Mouse (Mus musculus) embryonic facial prominence, embryonic 10.5 days (tissue): Measurements from ENCODE around the gene Sox2. TPM values are rescaled to one million over a fixed set of nuclear protein-coding genes. Genes with fewer than 3 reads are reported as not detected.

Source experiments
- DNase-seq: peaks from one replicate; pipeline ENCODE4 v3.0.0-alpha.2; 2017; ENCODE audit warnings: low spot score
- H3K27ac ChIP-seq: fragments of 300-500 bp; sonication (generic); replicated peaks from 2 replicates; pipeline ENCODE4 v1.5.1; 2016; ENCODE audit warnings: mild to moderate bottlenecking
- H3K27me3 ChIP-seq: fragments of 300-500 bp; sonication (generic); replicated peaks from 2 replicates; pipeline ENCODE4 v1.6.1; 2016; ENCODE audit warnings: low read depth, mild to moderate bottlenecking; ENCODE audit not compliant: poor library complexity, severe bottlenecking
- H3K36me3 ChIP-seq: fragments of 300-500 bp; sonication (generic); replicated peaks from 2 replicates; pipeline ENCODE4 v1.6.1; 2016; ENCODE audit warnings: mild to moderate bottlenecking, moderate library complexity
- H3K4me1 ChIP-seq: fragments of 300-500 bp; sonication (generic); 2 replicates; pipeline ENCODE4 v1.6.1; 2016
- H3K4me3 ChIP-seq: fragments of 300-500 bp; sonication (generic); 2 replicates; pipeline ENCODE4 v1.5.1; 2016; ENCODE audit warnings: mild to moderate bottlenecking, moderate library complexity
- H3K9me3 ChIP-seq: fragments of 300-500 bp; sonication (generic); 2 replicates; pipeline ENCODE4 v1.6.1; 2016; ENCODE audit warnings: mild to moderate bottlenecking
- WGBS: fragments of 180-500 bp; shearing (Covaris S2); methylation state at CpG from one replicate; pipeline ENCODE4 v1.1.7; 2016; 5-methylcytosine and 5-hydroxymethylcytosine counted together
- polyA plus RNA-seq: library from polyadenylated mRNA; unstranded; fragments of >200 nt; fragmentation: Nextera tagmentation; extraction: Ambion mirVana; gene quantifications from 2 replicates; pipeline ENCODE4 v1.2.1, GENCODE M21; 2016

The Sox2 gene
- polyA plus RNA-seq, 1 experiment from 2014 or later: 12.2 TPM

DNA sequence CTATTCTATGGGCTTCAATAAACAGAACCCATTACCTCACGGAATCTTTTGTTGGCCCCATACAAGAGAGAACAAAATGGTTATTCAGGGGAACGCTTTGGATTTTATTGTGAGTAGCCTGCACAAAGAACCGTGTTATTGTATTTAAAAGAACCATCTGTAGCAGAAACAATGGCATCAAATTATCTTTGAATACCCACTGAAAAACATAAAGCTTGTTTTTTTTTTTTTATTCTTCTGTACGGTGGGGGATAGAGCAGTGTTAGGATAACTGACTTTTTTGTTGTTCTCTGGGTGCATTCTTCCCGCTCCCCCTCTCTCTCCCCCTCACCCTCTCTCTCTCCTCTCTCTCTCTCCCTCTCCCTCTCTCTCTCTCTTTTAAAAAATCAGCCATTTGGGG lies 12.3 kb upstream of the Sox2 start:
- peak overlapping the region; percentile 65 for H3K27ac ChIP-seq
- no peaks in the 10 kb centered on the region for H3K36me3 ChIP-seq
- H3K4me3 ChIP-seq: peak overlapping the region; percentile 43
- WGBS: 24% methylated on average over 5 of the region's 5 CpGs
- H3K27me3 ChIP-seq: peaks cover 85% of the 10 kb centered on the region
- H3K4me1 ChIP-seq: peaks cover 30% of the 10 kb centered on the region
- DNase-seq: no peak
- H3K9me3 ChIP-seq: no peaks in the 10 kb centered on the region

DNA sequence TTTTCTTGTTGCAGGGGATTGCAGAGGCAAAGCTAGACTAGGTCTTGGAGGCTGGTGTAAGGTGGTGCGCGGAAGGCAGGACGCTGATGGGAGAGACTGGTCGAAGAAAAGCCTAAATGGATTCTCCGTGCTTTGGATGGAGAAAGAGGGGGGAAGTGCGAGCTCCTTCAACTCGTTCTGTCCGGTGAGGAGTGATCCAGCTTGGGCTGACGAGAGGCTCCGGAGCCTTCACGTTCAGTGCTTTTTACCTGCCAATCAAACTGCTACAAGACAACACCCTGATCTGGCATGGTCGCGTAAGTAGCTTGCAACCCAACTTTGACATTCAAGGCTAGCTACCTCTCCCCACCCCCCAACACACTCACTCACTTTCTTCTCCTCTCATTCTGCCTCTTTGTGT lies 11.9 kb upstream of the Sox2 start:
- DNase-seq: peak; percentile 18
- H3K4me1 ChIP-seq: peaks cover 34% of the 10 kb centered on the region

DNA sequence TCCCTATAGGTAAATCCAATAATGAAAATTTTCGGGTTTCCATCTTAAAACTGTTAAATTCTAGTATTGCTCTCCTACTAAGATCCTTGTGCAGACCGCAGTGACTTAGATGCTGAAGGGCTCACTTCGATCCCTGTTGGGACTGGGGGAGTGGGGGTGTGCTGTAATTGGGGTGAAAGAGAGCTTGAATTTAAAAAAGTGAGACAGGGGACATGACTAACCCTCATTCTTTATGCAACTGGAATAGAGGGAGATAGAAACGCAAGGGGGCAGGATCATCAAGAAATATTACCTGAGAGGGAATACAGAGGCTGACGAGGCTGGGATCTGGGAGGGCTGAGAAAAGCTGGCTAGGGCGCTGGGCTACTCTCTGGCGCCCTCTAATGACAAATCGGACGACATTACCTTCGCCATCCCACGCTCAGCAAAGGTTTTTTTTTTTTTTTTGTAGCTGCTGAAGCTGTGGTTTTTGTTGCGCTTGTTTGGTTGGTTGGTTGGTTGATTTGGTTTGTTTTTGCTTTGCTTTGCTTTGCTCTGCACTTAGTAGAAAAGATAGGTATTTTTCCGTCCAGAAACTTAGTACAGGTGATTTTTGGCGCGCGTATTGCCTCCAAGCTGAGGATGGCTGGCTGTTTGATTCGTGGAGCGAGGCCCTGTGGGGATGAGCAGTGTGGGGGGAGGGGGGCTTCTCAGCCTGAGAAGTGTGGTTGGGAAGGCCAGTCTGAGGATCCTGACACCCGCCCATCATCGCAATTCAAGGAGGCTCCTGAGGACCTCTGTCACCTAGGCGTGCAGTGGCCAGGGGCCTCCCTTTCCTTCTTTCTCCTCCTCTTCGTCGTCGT lies 11.0 kb upstream of the Sox2 start:
- Histone ChIP-seq H3K27me3 (peaks cover 98% of the 10 kb centered on the region), H3K9me3 (no peaks in the 10 kb centered on the region), H3K4me3 (peak overlapping the region; percentile 43), H3K36me3 (no peaks in the 10 kb centered on the region), H3K4me1 (peaks cover 38% of the 10 kb centered on the region), H3K27ac (0 out of 2 replicates have a peak overlapping the region, but pooled peaks have one; percentile 48)
- 5% methylated on average over 24 of the region's 24 CpGs for WGBS
- DNase-seq: peak; percentile 78

More for the DNA sequence above, 11.9 kb upstream of the Sox2 start:
- Histone ChIP-seq H3K27me3 (peaks cover 89% of the 10 kb centered on the region), H3K36me3 (no peaks in the 10 kb centered on the region), H3K9me3 (no peaks in the 10 kb centered on the region), H3K4me3 (peak overlapping the region; percentile 43), H3K27ac (peak overlapping the region; percentile 65)
- 5% methylated on average over 13 of the region's 13 CpGs for WGBS

DNA sequence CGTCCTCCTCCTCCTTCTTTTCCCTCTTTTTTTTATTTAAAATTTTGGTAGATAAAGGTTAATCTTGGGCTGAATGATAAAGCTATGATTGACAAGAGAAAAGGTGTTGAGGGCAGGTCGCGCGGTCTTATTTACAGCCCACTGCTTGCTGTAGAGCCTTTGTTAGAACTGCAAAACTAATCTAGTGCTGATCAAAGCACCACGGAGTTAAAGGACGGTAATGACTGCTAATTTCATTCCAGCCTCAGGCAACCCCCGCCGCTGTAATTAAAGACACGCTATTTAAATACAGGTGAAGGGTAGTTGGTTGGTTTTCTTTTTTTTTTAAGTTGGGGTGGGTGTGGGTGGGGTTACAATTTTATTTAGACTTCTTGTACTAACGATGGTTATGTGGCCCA lies 10.3 kb upstream of the Sox2 start:
- Histone ChIP-seq H3K9me3 (no peaks in the 10 kb centered on the region), H3K36me3 (no peaks in the 10 kb centered on the region), H3K27ac (0 out of 2 replicates have a peak overlapping the region, but pooled peaks have one; percentile 48), H3K27me3 (peaks cover 98% of the 10 kb centered on the region), H3K4me1 (peaks cover 38% of the 10 kb centered on the region), H3K4me3 (peak overlapping the region; percentile 43)
- WGBS: under 1% methylated on average over 10 of the region's 10 CpGs
- no peak for DNase-seq

DNA sequence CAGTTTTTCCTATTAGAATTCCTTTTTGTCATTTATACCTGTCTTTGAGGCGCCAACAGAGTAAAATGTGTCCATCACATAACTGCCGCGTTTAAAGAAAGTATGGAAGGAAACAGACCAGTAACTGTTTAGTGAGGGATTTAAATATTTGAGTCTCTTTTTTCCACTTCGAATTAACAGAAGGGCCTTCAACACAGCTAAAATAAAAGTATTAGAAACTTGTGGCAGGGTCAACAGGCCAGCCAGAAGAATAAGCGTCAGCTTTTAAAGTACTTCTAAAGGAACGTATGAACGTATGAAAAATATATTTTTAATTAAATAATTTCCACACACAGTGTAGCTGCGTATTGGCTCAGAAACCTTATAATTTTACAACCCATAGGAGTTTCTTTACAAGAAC lies 9.9 kb upstream of the Sox2 start:
- peaks cover 38% of the 10 kb centered on the region for H3K4me1 ChIP-seq
- H3K36me3 ChIP-seq: no peaks in the 10 kb centered on the region
- peaks cover 98% of the 10 kb centered on the region for H3K27me3 ChIP-seq
- H3K9me3 ChIP-seq: no peaks in the 10 kb centered on the region
- 5% methylated on average over 8 of the region's 8 CpGs for WGBS
- H3K4me3 ChIP-seq: peak overlapping the region; percentile 43; the same call in 1 of the 2 replicates
- DNase-seq: no peak
- no peak overlapping the region for H3K27ac ChIP-seq

DNA sequence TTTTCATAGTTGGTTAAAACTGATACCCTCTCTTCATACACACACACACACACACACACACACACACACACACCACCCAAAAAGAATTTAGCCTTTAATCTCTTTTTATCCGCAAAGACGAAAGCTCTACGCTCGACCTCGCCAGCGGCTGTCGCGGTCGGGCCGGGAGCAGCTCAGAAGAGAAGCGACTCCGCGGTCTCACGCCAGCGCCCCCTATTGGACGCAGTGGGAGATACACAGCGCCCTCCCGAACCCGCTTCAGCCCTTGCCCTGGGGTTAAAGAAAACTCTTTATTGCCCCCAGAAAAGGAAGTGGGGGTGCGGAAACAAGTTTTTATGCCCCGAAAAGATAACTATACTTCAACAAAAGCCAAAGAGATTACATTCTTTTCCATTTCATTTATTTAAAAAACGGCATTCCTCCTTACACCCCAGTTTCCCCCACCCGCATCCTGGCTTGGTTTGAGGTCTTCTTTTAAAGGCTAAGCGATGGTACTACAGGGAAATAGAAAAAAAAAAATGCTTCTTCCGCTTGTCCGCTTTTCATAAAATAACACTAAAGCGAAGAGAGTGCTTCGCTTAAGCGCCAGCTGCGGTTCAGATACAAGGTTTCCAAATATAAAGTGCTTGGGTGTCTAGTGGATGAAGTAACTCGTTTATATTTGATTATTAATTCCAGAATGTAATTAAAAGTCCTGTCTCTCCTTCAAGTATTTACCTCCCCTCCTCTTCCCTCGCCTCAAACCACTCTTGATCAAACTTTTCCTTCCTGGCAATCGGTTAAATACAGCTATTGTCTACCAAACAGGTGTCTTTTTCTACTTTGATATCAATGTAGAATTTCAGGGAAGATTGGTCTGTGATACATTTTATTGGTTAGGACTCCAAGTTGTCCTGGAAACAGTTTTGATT lies 9.3 kb upstream of the Sox2 start:
- no peaks in the 10 kb centered on the region for H3K9me3 ChIP-seq
- peak overlapping the region; percentile 15; the same call in 1 of the 2 replicates for H3K4me3 ChIP-seq
- peaks cover 98% of the 10 kb centered on the region for H3K27me3 ChIP-seq
- DNase-seq: peak; percentile 89
- H3K4me1 ChIP-seq: peaks cover 38% of the 10 kb centered on the region
- WGBS: 3% methylated on average over 33 of the region's 33 CpGs
- no peak overlapping the region for H3K27ac ChIP-seq
- H3K36me3 ChIP-seq: no peaks in the 10 kb centered on the region

DNA sequence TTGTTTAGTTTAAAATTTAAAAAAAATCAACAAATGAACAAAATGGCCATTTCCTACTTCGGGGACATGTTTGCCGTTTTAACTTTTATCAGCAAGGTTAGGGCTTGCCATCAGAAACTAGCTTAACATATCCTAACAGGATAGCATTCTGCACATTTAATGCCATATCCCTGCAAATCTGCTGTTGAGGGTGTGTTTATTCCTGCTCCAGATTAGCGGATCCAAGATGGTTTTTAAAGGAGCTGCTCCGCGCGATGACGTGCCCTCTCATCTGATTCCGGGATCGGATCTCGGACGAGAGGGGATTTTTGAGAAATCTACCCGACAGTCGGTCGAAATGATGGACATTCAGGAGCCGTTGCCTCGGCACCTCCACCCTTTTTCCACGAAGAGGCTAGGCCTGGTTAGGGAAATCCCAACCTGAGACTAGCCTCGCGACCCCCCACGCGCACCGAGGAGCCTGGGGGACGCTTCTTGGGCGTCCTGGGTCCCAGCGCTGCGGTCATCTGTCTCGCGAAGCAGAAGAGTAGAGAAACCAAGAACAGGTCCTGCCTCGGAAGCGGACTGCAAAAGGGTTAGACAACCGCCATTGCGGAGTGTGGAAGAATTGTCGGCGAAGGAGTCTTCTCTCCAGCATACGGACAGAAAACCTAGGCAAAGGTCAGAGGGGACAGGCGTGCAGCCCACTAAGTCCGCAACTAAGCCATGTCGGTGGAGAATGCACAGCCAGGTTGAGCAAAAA lies 8.3 kb upstream of the Sox2 start:
- Histone ChIP-seq H3K4me3 (peak overlapping the region; percentile 53), H3K36me3 (no peaks in the 10 kb centered on the region), H3K9me3 (no peaks in the 10 kb centered on the region), H3K4me1 (peaks cover 38% of the 10 kb centered on the region), H3K27ac (peak overlapping the region; percentile 79), H3K27me3 (peaks cover 98% of the 10 kb centered on the region)
- no peak for DNase-seq
- 1% methylated on average over 38 of the region's 38 CpGs for WGBS

DNA sequence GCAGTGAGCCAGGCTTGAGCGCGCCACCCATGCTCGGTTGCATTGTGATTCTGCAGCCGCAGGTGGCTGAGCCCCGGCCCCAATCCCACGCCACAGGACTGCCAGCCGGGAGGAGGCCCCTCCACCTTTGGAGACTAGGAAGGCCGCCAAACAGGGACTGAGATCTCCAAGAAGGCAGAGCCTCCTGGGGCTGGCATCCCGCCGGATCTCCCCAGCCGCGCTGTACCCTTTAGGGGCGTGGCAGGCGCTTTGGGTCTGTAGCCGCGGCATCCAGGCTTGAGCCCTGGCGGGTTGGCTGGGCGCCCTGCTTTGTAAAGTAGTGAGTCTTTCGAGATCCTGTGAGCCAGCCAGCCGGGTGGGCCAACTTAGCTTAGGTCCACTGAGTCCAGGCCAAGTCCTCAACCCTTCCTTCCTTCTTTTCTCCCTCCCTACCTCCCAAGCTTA lies 7.7 kb upstream of the Sox2 start:
- H3K36me3 ChIP-seq: no peaks in the 10 kb centered on the region
- no peaks in the 10 kb centered on the region for H3K9me3 ChIP-seq
- WGBS: 1% methylated on average over 20 of the region's 20 CpGs
- peaks cover 35% of the 10 kb centered on the region for H3K4me1 ChIP-seq
- peak; percentile 68 for DNase-seq
- peaks cover 98% of the 10 kb centered on the region for H3K27me3 ChIP-seq
- peak overlapping the region; percentile 53 for H3K4me3 ChIP-seq
- peak overlapping the region; percentile 79 for H3K27ac ChIP-seq

DNA sequence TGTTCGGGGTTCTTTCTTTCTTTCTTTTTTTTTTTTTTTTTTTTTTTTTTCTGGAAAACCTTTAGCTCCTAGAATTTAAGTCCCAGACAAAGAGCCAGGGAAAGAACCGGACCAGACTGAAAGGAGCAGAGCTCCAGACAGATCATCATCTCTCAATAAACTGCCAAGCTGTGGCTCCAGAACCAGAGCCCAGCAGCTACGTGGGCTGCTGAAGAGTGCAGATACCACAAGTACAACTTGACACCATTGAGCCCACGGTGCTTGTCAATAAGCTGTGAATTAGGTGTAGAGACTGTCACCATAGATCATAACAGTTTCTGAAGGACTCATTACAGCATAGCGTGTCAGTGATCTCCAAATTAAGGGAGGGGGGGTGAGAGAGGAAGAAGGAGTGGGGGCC lies 7.1 kb upstream of the Sox2 start:
- no peak overlapping the region; the same call in 1 of the 2 replicates for H3K4me3 ChIP-seq
- peaks cover 36% of the 10 kb centered on the region for H3K4me1 ChIP-seq
- H3K27ac ChIP-seq: no peak overlapping the region
- no peaks in the 10 kb centered on the region for H3K36me3 ChIP-seq
- peaks cover 99% of the 10 kb centered on the region for H3K27me3 ChIP-seq
- 18% methylated on average over 5 of the region's 5 CpGs for WGBS
- no peaks in the 10 kb centered on the region for H3K9me3 ChIP-seq
- DNase-seq: no peak

DNA sequence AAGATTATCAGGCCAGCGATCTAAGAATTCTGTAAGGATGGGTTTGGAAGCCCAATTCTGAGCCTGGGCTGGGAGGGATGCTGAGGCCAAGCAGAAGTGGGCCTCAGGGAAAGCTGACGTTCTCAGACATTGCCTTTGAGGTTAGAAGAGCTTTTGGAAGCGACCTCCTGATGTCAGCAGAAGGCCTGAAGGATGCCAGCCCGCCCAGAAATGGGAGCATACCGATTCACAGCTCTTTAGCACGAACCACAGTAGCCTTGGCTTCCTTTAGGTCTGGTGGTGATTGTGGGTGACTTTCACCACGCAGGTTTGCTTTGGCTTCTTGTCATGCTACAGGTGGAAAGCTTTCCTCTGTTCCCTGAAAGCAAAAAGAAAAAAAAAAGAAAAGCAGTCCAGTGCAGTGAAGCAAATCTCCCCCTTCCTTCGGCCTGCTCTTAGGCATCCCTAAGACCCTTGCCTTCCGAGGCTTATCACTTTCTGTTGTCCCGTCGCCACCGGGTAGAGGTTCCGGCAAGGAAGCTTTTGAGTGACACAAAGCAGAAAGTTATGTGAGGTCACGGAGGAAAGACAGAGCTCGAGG lies 6.6 kb upstream of the Sox2 start:
- WGBS: 6% methylated on average over 15 of the region's 15 CpGs
- peaks cover 35% of the 10 kb centered on the region for H3K4me1 ChIP-seq
- peak; percentile 32 for DNase-seq
- peak overlapping the region; percentile 40; the same call in 1 of the 2 replicates for H3K27ac ChIP-seq
- no peaks in the 10 kb centered on the region for H3K36me3 ChIP-seq
- no peaks in the 10 kb centered on the region for H3K9me3 ChIP-seq
- H3K27me3 ChIP-seq: peaks cover 99% of the 10 kb centered on the region
- no peak overlapping the region; the same call in 1 of the 2 replicates for H3K4me3 ChIP-seq

DNA sequence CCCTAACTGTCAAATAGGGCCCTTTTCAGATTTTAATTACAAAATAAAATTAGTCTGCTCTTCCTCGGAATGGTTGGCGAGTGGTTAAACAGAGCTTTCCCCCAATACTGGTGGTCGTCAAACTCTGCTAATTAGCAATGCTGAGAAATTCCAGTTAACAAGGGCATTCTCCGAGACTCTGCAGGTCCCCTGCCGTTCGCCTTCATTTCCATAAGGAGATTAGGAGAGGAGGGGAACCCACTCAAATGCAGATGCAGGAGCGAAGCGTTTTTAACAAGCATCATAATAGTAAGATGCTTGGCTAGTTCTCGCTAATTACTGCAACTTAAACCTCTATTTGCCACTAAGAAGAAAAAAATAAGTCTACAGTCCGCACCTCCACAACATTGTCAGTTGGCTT lies 4.0 kb upstream of the Sox2 start:
- Histone ChIP-seq H3K27me3 (peaks cover 99% of the 10 kb centered on the region), H3K36me3 (peaks cover 4% of the 10 kb centered on the region; the same call in 1 of the 2 replicates), H3K9me3 (no peaks in the 10 kb centered on the region), H3K4me3 (no peak overlapping the region), H3K27ac (no peak overlapping the region), H3K4me1 (peaks cover 51% of the 10 kb centered on the region)
- DNase-seq: no peak
- WGBS: 4% methylated on average over 10 of the region's 10 CpGs
